ENCODE assay signal across 8 mouse cellular contexts in genomic region chr1:180778403-180778754, GRCm38 (mm10). TPM values are rescaled to one million over a fixed set of nuclear protein-coding genes. Genes with fewer than 3 reads are reported as not detected.
DNase-seq lines count a peak whose midpoint lies in the region; ATAC-seq and TF ChIP-seq lines count a peak whose summit lies in the region.

No protein-coding gene starts in this region.

- no peak; the same call in 1 of the 2 replicates for ATAC-seq in hindbrain, embryonic 15.5 days (ENCODE audit: low FRiP score, low read depth)
- ATAC-seq in midbrain, embryonic 13.5 days, result peak; percentile 49

- H3K4me2 ChIP-seq in hindbrain, embryonic 15.5 days, result peak overlapping the region; percentile 90
- H3K4me2 ChIP-seq in midbrain, embryonic 13.5 days (replicated peaks), result peak overlapping the region; percentile 96

- no peak for DNase-seq in kidney, adult 2 months
- DNase-seq in kidney, postnatal 10 days, result no peak
- no peak for DNase-seq in left cerebral cortex, postnatal 14 days (ENCODE audit: low spot score in 2 of 2)
- DNase-seq in testis, postnatal 14 days (ENCODE audit: low spot score), result no peak
- DNase-seq in cerebellum, adult 9-11 months, result no peak

- no peaks in the 10 kb centered on the region for H3K9me3 ChIP-seq in hindbrain, embryonic 15.5 days
- H3K9me3 ChIP-seq in midbrain, embryonic 13.5 days, result no peaks in the 10 kb centered on the region; the same call in 1 of the 2 replicates

- H3K9ac ChIP-seq in hindbrain, embryonic 15.5 days, result peak overlapping the region; percentile 67
- peak overlapping the region; percentile 85 for H3K9ac ChIP-seq in midbrain, embryonic 13.5 days (replicated peaks)

- no peaks in the 10 kb centered on the region for H3K36me3 ChIP-seq in kidney, adult 2 months (ENCODE audit: control insufficient read depth, insufficient read depth, low read length)
- no peaks in the 10 kb centered on the region for H3K36me3 ChIP-seq in hindbrain, embryonic 15.5 days
- no peaks in the 10 kb centered on the region for H3K36me3 ChIP-seq in midbrain, embryonic 13.5 days

- no peak for TF ChIP-seq CTCF in kidney, adult 2 months (conservative IDR thresholded peaks at IDR 0.05; ENCODE audit: insufficient read depth, insufficient read length, low read depth, low read length)
- TF ChIP-seq CTCF in cortical plate, adult 2 months (IDR thresholded peaks at IDR 0.05; ENCODE audit: extremely low read depth, insufficient read depth, low read length), result no peak

- H3K4me3 ChIP-seq in kidney, adult 2 months (ENCODE audit: insufficient read depth, low read depth, low read length), result peak overlapping the region; percentile 81
- H3K4me3 ChIP-seq in cortical plate, adult 2 months (ENCODE audit: insufficient read depth, low read length), result peak overlapping the region; percentile 72
- peak overlapping the region; percentile 61 for H3K4me3 ChIP-seq in hindbrain, embryonic 15.5 days
- H3K4me3 ChIP-seq in midbrain, embryonic 13.5 days (replicated peaks), result peak overlapping the region; percentile 67

- peaks cover 19% of the 10 kb centered on the region for H3K4me1 ChIP-seq in kidney, adult 2 months (ENCODE audit: control insufficient read depth, insufficient read depth, low read length)
- H3K4me1 ChIP-seq in cortical plate, adult 2 months (ENCODE audit: control insufficient read depth, insufficient read depth, low read length), result peaks cover 1% of the 10 kb centered on the region; the same call in 1 of the 2 replicates
- peaks cover 21% of the 10 kb centered on the region for H3K4me1 ChIP-seq in hindbrain, embryonic 15.5 days (replicated peaks)
- H3K4me1 ChIP-seq in midbrain, embryonic 13.5 days (replicated peaks), result peaks cover 24% of the 10 kb centered on the region

- WGBS in kidney, adult 2 months, result under 1% methylated on average over 13 of the region's 13 CpGs
- 0% methylated on average over 13 of the region's 13 CpGs for WGBS in hindbrain, embryonic 15.5 days
- WGBS in midbrain, embryonic 13.5 days, result under 1% methylated on average over 13 of the region's 13 CpGs

- no peaks in the 10 kb centered on the region for H3K27me3 ChIP-seq in kidney, adult 2 months (replicated peaks; ENCODE audit: control insufficient read depth, insufficient read depth, low read length)
- no peaks in the 10 kb centered on the region for H3K27me3 ChIP-seq in hindbrain, embryonic 15.5 days
- H3K27me3 ChIP-seq in midbrain, embryonic 13.5 days, result peaks cover 6% of the 10 kb centered on the region

- peak overlapping the region; percentile 99 for H3K27ac ChIP-seq in kidney, adult 2 months (ENCODE audit: insufficient read depth, low read depth, low read length)
- H3K27ac ChIP-seq in cortical plate, adult 2 months (ENCODE audit: insufficient read depth, low read length), result no peak overlapping the region
- H3K27ac ChIP-seq in hindbrain, embryonic 15.5 days (replicated peaks), result peak overlapping the region; percentile 82
- H3K27ac ChIP-seq in midbrain, embryonic 13.5 days, result peak overlapping the region; percentile 88

- intact Hi-C loops in left cerebral cortex, postnatal 14 days (cut with DNase I), result no loop called here

- TF ChIP-seq POLR2A in kidney, adult 2 months (IDR thresholded peaks at IDR 0.05; ENCODE audit: low read depth, low read length), result no peak
- no peak for TF ChIP-seq POLR2A in cortical plate, adult 2 months (IDR thresholded peaks at IDR 0.05; ENCODE audit: extremely low read depth, insufficient read depth, low read length)

RNA-seq across cellular contexts. Expression of gene H3f3a, which starts 35.4 kb away (rescaled TPM):
- polyA plus RNA-seq in kidney, adult 2 months (2012; rRNA removed), result 324 and 348 TPM in 2 replicates
- 334 and 359 TPM in 2 replicates for polyA plus RNA-seq in cortical plate, adult 2 months (2012; rRNA removed)
- 2,665 and 2,688 TPM in 2 replicates for polyA plus RNA-seq in hindbrain, embryonic 15.5 days (2015; fragmentation: Nextera tagmentation; extraction: Ambion mirVana)
- polyA plus RNA-seq in midbrain, embryonic 13.5 days (2015; fragmentation: Nextera tagmentation; extraction: Ambion mirVana), result 4,178 and 4,302 TPM in 2 replicates
- total RNA-seq in left cerebral cortex, postnatal 14 days (2021), result 100 to 1,000 TPM; 361 to 401 TPM

RNA-seq across cellular contexts. Expression of gene Acbd3, which starts 52.5 kb away (rescaled TPM):
- polyA plus RNA-seq in kidney, adult 2 months (2012; rRNA removed), result 9.6 and 12.1 TPM in 2 replicates
- polyA plus RNA-seq in cortical plate, adult 2 months (2012; rRNA removed), result 22.0 and 22.5 TPM in 2 replicates
- polyA plus RNA-seq in hindbrain, embryonic 15.5 days (2015; fragmentation: Nextera tagmentation; extraction: Ambion mirVana), result 22.9 and 23.0 TPM in 2 replicates
- 21.7 and 24.6 TPM in 2 replicates for polyA plus RNA-seq in midbrain, embryonic 13.5 days (2015; fragmentation: Nextera tagmentation; extraction: Ambion mirVana)
- 10 to 100 TPM; 29.0 to 30.2 TPM for total RNA-seq in left cerebral cortex, postnatal 14 days (2021)
